Mouse (Mus musculus): Measurements from ENCODE around the gene Rrp36. TPM values are rescaled to one million over a fixed set of nuclear protein-coding genes. Genes with fewer than 3 reads are reported as not detected.
A peak's percentile ranks its signal among the peaks of the same experiment; 100 is the strongest.

Gene Rrp36
- 52.1 and 54.1 TPM in 2 replicates for polyA plus RNA-seq (2016; fragmentation: Nextera tagmentation; extraction: Ambion mirVana)

- Histone ChIP-seq H3K4me2 (replicated peaks) (peak within 1 kb of the TSS; percentile 88), H3K4me1 (peaks cover 21% of the 10 kb centered on the region), H3K36me3 (peaks cover 63% of the 10 kb centered on the region), H3K4me3 (peak within 1 kb of the TSS; percentile 79), H3K27ac (0 out of 2 replicates have a peak within 1 kb of the TSS, but pooled peaks have one; percentile 27), H3K9ac (peak within 1 kb of the TSS; percentile 68), H3K27me3 (replicated peaks) (no peaks in the 10 kb centered on the region), H3K9me3 (no peaks in the 10 kb centered on the region)
- 1% methylated on average over 43 of the region's 43 CpGs for WGBS
- peak; percentile 87 for ATAC-seq (ENCODE audit: low FRiP score, low read depth)
Measured at GRCm38 (mm10) chr17:46673850-46674529, at the start of gene Rrp36. Gene Rrp36 (minus strand): TSS chr17:46674352.

DNA sequence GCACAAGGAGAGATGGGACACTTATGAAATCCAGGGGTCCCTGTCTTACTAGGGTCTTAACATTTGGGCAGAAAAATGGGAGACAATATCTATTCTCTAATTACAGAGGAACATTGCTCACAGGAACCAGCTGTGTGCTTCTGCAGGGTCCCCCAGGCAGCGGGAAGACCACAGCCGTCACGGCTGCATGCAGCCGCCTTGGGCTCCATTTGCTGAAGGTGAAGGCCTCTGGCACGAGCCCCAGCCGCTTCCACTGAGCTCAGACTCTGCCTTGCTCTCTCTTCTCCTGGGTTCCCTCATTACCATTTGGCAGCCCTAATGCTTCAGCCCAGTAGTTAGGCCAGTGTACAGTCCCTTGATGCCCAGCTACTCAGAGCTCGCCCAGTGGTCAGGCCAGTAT is 46.9 kb upstream of the Rrp36 start:
- Histone ChIP-seq H3K27ac (no peak overlapping the region), H3K4me2 (replicated peaks) (no peak overlapping the region), H3K9me3 (no peaks in the 10 kb centered on the region), H3K36me3 (peaks cover 42% of the 10 kb centered on the region), H3K4me3 (no peak overlapping the region), H3K4me1 (no peaks in the 10 kb centered on the region), H3K9ac (no peak overlapping the region), H3K27me3 (replicated peaks) (no peaks in the 10 kb centered on the region)
- WGBS: 91% methylated on average over 7 of the region's 7 CpGs
- no peak for ATAC-seq (ENCODE audit: low FRiP score, low read depth)

DNA sequence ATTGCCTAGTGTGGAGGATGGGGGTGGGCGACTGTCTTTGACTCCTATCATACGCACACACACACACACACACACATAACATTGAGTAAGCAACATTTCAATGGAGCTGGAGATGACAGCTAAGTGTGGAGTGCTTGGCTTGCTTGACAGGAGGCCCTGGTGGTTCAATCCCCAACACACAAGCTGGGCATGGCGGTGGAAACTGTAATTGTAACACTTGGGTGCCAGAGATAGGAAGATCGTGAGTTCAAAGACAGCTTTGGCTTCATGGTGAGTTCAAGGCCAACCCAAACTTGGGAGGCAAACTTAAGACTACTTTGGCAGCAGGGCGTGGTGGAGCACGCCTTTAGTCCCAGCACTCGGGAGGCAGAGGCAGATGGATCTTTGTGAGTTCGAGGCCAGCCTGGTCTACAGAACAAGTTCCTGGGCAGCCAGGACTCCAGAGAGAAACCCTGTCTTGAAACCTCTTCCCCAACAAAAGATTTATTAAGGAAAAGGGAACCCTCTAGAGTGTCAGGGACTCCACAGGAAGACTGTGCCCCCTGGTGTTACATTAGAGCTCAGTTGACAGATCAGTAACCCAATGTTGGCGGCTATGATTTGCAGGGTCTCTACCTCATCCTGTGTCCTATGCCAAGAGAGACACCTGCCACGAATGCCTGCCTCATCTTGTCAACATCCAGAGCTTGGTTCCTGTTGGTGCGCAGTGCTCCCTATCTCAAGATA is 40.8 kb upstream of the Rrp36 start:
- Histone ChIP-seq H3K4me1 (peaks cover 20% of the 10 kb centered on the region), H3K36me3 (peaks cover 35% of the 10 kb centered on the region), H3K9me3 (no peaks in the 10 kb centered on the region), H3K4me3 (no peak overlapping the region), H3K9ac (no peak overlapping the region), H3K4me2 (replicated peaks) (no peak overlapping the region), H3K27ac (no peak overlapping the region), H3K27me3 (replicated peaks) (no peaks in the 10 kb centered on the region)
- 95% methylated on average over 11 of the region's 11 CpGs for WGBS
- no peak for ATAC-seq (ENCODE audit: low FRiP score, low read depth)

DNA sequence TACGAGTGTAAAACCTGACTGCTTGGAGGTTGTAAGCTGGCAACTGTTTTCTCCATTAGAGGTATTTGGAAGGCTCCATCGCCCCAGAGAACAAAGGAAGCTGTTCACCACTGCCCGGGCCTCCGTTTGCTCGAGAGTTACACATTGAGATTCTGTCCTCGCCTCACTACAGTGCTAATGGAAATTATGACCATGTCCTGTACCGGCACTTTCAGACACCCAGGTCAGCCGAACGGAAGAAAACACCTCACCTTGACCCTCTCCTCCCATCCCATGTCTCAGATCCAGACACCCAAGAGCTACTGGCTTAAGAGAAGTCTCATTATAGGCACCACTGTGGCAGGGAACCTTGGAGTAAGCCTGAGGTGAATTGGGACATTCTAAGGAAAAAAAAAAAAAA is 39.7 kb upstream of the Rrp36 start:
- H3K9me3 ChIP-seq: no peaks in the 10 kb centered on the region
- H3K27me3 ChIP-seq (replicated peaks): no peaks in the 10 kb centered on the region
- peaks cover 20% of the 10 kb centered on the region for H3K4me1 ChIP-seq
- no peak overlapping the region for H3K4me3 ChIP-seq
- no peak overlapping the region for H3K27ac ChIP-seq
- no peak overlapping the region for H3K4me2 ChIP-seq (replicated peaks)
- no peak for ATAC-seq (ENCODE audit: low FRiP score, low read depth)
- H3K36me3 ChIP-seq: peaks cover 35% of the 10 kb centered on the region
- 89% methylated on average over 9 of the region's 9 CpGs for WGBS
- no peak overlapping the region for H3K9ac ChIP-seq

- H3K27me3 ChIP-seq (replicated peaks): no peaks in the 10 kb centered on the region
- peak overlapping the region; percentile 100 for H3K4me3 ChIP-seq
- H3K9ac ChIP-seq: peak overlapping the region; percentile 94
- peaks cover 20% of the 10 kb centered on the region for H3K4me1 ChIP-seq
- peak overlapping the region; percentile 100 for H3K4me2 ChIP-seq (replicated peaks)
- H3K36me3 ChIP-seq: peaks cover 35% of the 10 kb centered on the region
- 81% methylated on average over 7 of the region's 7 CpGs for WGBS
- H3K27ac ChIP-seq: no peak overlapping the region
- H3K9me3 ChIP-seq: no peaks in the 10 kb centered on the region
- ATAC-seq (ENCODE audit: low FRiP score, low read depth): no peak
Measured at GRCm38 (mm10) chr17:46712442-46712841, 38.3 kb upstream of the Rrp36 start.

GRCm38 (mm10) chr17:46711612-46712271 is 37.6 kb upstream of the Rrp36 start:
- peaks cover 32% of the 10 kb centered on the region for H3K36me3 ChIP-seq
- peak overlapping the region; percentile 100 for H3K4me3 ChIP-seq
- peak overlapping the region; percentile 100 for H3K4me2 ChIP-seq (replicated peaks)
- peak overlapping the region; percentile 94 for H3K9ac ChIP-seq
- peak overlapping the region; percentile 7; the same call in 1 of the 2 replicates for H3K27ac ChIP-seq
- under 1% methylated on average over 76 of the region's 76 CpGs for WGBS
- H3K4me1 ChIP-seq: peaks cover 20% of the 10 kb centered on the region
- ATAC-seq (ENCODE audit: low FRiP score, low read depth): peak; percentile 62
- no peaks in the 10 kb centered on the region for H3K9me3 ChIP-seq
- no peaks in the 10 kb centered on the region for H3K27me3 ChIP-seq (replicated peaks)

DNA sequence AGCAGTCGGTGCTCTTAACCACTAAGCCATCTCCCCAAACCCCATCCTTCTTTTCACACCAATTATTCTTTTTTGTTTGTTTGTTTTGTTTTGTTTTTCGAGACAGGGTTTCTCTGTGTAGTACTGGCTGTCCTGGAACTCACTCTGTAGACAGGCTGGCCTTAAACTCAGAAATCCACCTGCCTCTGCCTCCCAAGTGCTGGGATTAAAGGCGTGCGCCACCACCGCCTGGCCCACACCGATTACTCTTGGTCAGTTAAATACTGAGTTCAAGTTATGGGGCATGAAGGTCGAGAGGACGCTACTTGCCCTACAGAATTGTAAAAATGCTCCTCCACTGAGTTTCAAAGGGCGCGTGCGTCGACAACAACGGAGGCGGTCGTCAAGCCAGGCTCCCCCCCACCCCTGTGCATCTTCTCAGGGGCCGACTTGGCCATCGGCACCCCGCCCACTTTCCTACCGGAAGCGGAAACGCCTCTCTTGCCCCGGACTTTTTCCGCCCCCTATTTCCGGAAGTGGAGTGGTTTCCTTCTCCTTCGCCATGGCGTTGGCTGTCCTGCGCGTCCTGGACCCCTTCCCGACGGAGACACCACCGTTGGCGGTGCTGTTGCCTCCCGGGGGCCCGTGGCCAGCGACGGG is 36.9 kb upstream of the Rrp36 start, which contains the start of gene Pex6:
Gene Pex6 (plus strand): TSS at position 505 of the 639 bp plus-strand sequence.
- WGBS: 9% methylated on average over 36 of the region's 36 CpGs
- H3K9me3 ChIP-seq: no peaks in the 10 kb centered on the region
- peak; percentile 89 for ATAC-seq (ENCODE audit: low FRiP score, low read depth)
- H3K36me3 ChIP-seq: peaks cover 26% of the 10 kb centered on the region
- H3K4me2 ChIP-seq (replicated peaks): peak within 1 kb of the TSS; percentile 100
- H3K27ac ChIP-seq: peak within 1 kb of the TSS; percentile 7; the same call in 1 of the 2 replicates
- H3K4me1 ChIP-seq: peaks cover 20% of the 10 kb centered on the region
- H3K4me3 ChIP-seq: peak within 1 kb of the TSS; percentile 100
- H3K9ac ChIP-seq: peak within 1 kb of the TSS; percentile 94
- H3K27me3 ChIP-seq (replicated peaks): no peaks in the 10 kb centered on the region

DNA sequence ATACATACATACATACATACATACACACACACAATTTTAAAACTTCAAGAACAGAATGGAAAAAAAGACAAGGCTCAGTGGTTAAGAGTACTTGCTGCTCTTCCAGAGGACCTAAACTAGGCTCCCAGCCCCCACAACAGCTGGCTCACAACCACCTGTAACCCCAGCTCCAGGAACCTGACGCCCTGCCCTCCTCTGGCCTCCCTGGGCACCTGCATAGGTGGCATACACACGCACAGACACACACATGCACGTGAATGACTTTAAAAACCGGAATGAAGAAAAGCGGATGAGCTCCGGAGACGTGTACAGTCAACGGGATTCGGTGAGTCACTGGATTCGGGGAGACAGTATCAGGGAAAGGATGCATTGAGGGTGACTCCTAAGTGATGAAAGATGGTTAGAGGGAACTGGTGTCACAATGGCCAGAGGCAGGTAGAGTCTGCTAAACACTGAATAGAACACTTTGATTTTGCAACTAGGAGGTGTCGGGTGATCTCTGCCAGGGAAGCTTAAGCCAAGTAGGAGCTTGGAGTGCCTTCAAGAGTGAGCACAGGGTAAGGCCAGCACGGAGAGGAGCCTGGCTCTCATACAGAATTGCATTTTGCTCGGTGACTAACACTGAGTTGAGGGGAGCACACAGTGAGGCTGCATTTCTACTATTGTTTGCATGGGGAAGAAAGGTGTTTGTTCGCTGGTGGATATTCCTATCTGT is 32.4 kb upstream of the Rrp36 start:
- WGBS: 95% methylated on average over 14 of the region's 14 CpGs
- H3K27me3 ChIP-seq (replicated peaks): no peaks in the 10 kb centered on the region
- no peak overlapping the region for H3K4me3 ChIP-seq
- no peak overlapping the region for H3K4me2 ChIP-seq (replicated peaks)
- ATAC-seq (ENCODE audit: low FRiP score, low read depth): no peak
- no peaks in the 10 kb centered on the region for H3K9me3 ChIP-seq
- H3K9ac ChIP-seq: no peak overlapping the region
- no peak overlapping the region for H3K27ac ChIP-seq
- H3K36me3 ChIP-seq: no peaks in the 10 kb centered on the region
- peaks cover 38% of the 10 kb centered on the region for H3K4me1 ChIP-seq

- WGBS: 1% methylated on average over 48 of the region's 48 CpGs
- H3K4me1 ChIP-seq: peaks cover 35% of the 10 kb centered on the region
- peak within 1 kb of the TSS; percentile 93 for H3K9ac ChIP-seq
Measured at GRCm38 (mm10) chr17:46704887-46705835, 31.0 kb upstream of the Rrp36 start, which contains the start of gene Ppp2r5d. Gene Ppp2r5d (minus strand): TSS chr17:46705111.

DNA sequence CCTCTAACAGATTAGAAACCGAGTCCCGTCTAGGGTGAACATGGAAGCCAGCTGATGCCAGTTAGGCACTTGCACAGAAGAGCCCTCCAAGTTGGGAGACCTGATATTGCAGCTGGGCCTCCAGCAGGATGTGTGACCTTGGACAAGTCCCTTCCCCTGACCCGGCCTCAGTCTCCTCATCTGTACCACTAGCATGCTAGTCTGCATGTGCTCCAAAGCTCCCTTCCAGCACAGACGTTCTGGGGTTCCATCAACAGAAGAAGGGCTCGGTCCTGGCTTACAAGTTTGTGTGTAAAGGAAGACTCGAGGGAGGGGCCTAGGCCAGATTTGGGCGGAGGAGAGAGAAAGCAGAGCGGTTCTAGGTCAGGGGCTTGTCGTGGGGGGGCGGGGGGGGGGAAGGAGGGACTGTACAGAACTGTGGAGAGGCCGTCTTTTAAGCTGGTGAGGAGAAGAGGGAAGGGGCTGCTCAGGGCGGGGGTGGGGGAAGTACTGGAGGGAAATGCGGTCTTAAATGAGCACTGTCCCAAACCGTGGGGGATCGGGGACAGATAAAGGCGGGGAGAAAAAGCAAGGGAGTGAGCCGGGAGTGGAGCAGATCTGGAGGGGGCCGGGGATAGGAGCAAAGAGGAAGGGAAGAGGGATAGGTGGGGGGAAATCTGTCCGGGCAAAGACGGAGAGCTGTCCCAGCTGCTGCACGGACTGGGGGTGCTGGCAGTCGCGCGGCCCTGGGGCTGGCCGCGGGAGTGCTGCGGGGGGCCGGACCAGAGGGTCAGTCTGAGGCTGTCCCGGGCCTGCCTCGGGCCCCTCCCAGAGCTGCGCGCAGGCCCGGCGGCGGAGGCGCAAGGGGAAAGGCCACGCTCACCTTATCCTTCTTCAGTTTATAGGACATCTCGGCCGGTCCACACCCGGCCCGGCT is 30.1 kb upstream of the Rrp36 start:
- Histone ChIP-seq H3K27me3 (replicated peaks) (no peaks in the 10 kb centered on the region), H3K9ac (peak overlapping the region; percentile 93), H3K4me2 (replicated peaks) (peak overlapping the region; percentile 82), H3K4me3 (peak overlapping the region; percentile 92), H3K27ac (peak overlapping the region; percentile 67), H3K4me1 (peaks cover 35% of the 10 kb centered on the region), H3K9me3 (no peaks in the 10 kb centered on the region), H3K36me3 (peaks cover 4% of the 10 kb centered on the region; the same call in 1 of the 2 replicates)
- WGBS: 6% methylated on average over 39 of the region's 41 CpGs
- ATAC-seq (ENCODE audit: low FRiP score, low read depth): peak; percentile 77

More at GRCm38 (mm10) chr17:46704887-46705835, 31.0 kb upstream of the Rrp36 start, which contains the start of gene Ppp2r5d:
- H3K36me3 ChIP-seq: no peaks in the 10 kb centered on the region
- peak within 1 kb of the TSS; percentile 82 for H3K4me2 ChIP-seq (replicated peaks)
- H3K27me3 ChIP-seq (replicated peaks): no peaks in the 10 kb centered on the region
- ATAC-seq (ENCODE audit: low FRiP score, low read depth): peak; percentile 96
- H3K9me3 ChIP-seq: no peaks in the 10 kb centered on the region
- H3K27ac ChIP-seq: peak within 1 kb of the TSS; percentile 82
- H3K4me3 ChIP-seq: peak within 1 kb of the TSS; percentile 92

All from neural tube, embryonic 12.5 days (tissue).